Mouse (Mus musculus) MEL (cell line): ENCODE measurements around the gene Fam19a5.

Source experiments
- CTCF ChIP-seq, 3 experiments: IDR thresholded peaks in 2 of 3; conservative IDR thresholded peaks in 1 of 3; 2 replicates each; pipeline ENCODE4 v1.5.1; 2011 to 2012; ENCODE audit warnings: low read length in 3 of 3, low read depth in 2 of 3, mild to moderate bottlenecking in 2 of 3, improper control_type of control experiment in 1 of 3, inconsistent platforms in 1 of 3, mixed read lengths in 1 of 3, moderate library complexity in 1 of 3; ENCODE audit not compliant: control insufficient read depth in 1 of 3, insufficient read depth in 1 of 3, poor library complexity in 1 of 3, severe bottlenecking in 1 of 3
- KAT2A ChIP-seq: conservative IDR thresholded peaks from 2 replicates; pipeline ENCODE4 v1.6.1; 2012; ENCODE audit warnings: low read depth, low read length, improper control_type of control experiment, inconsistent platforms
- MAX ChIP-seq: IDR thresholded peaks from 2 replicates; pipeline ENCODE4 v1.6.1; 2011; ENCODE audit warnings: low read length, improper control_type of control experiment
- POLR2A ChIP-seq, 2 experiments: IDR thresholded peaks; 2 replicates each; pipeline ENCODE4 v1.6.1; 2011 to 2012; ENCODE audit warnings: low read length in 2 of 2, mild to moderate bottlenecking in 2 of 2, control low read depth in 1 of 2, improper control_type of control experiment in 1 of 2, low read depth in 1 of 2, moderate library complexity in 1 of 2; ENCODE audit not compliant: control insufficient read depth in 1 of 2, insufficient read depth in 1 of 2, poor library complexity in 1 of 2
- POLR2AphosphoS2 ChIP-seq: IDR thresholded peaks from 2 replicates; pipeline ENCODE4 v1.6.1; 2011; ENCODE audit warnings: low read length, improper control_type of control experiment
- UBTF ChIP-seq: IDR thresholded peaks from 2 replicates; pipeline ENCODE4 v1.6.1; 2012; ENCODE audit warnings: low read depth, mild to moderate bottlenecking, inconsistent platforms, low read length, improper control_type of control experiment, moderate library complexity, borderline replicate concordance; ENCODE audit not compliant: insufficient read depth
- USF2 ChIP-seq, 2 experiments: IDR thresholded peaks; 2 replicates each; pipeline ENCODE4 v1.6.1; 2011 to 2012; ENCODE audit warnings: improper control_type of control experiment in 2 of 2, low read length in 2 of 2, borderline replicate concordance in 1 of 2, inconsistent platforms in 1 of 2, low read depth in 1 of 2, mild to moderate bottlenecking in 1 of 2; ENCODE audit not compliant: insufficient read depth in 1 of 2

DNA sequence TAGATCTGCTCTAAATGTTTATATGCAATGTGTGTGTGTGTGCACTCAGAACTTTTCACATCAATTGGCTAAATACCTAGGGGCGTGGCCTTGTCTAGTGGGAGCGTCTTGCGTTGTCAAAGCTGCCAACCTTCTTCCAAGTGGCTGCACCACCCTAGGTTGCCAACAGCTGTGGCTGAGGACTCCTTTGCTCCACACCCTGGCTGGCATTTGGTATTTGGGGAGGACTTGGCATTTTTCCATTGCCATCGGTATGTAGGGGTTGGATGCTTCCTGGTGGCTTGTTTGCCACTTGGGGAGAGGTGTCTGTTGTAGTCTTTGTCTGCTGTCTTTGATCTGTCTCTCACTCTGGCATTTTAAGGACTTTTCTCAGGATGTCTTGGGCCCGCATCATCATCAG, 124.0 kb downstream of the Fam19a5 start:
- TF ChIP-seq POLR2A (IDR thresholded peaks at IDR 0.05; ENCODE audit: control insufficient read depth in 1 of 2, insufficient read depth in 1 of 2, low read depth in 1 of 2, low read length in 2 of 2, poor library complexity in 1 of 2): no peak
- TF ChIP-seq MAX: no peak
- no peak for TF ChIP-seq USF2 (IDR thresholded peaks at IDR 0.05; ENCODE audit: borderline replicate concordance in 1 of 2, insufficient read depth in 1 of 2, low read depth in 1 of 2, low read length in 2 of 2)
- no peak for TF ChIP-seq CTCF (IDR thresholded peaks at IDR 0.05 in 2 of 3, conservative IDR thresholded peaks at IDR 0.05 in 1 of 3; ENCODE audit: control insufficient read depth in 1 of 3, insufficient read depth in 1 of 3, low read depth in 2 of 3, low read length in 3 of 3, poor library complexity in 1 of 3, severe bottlenecking in 1 of 3)
- TF ChIP-seq KAT2A: no peak
- TF ChIP-seq UBTF: no peak
- TF ChIP-seq POLR2AphosphoS2: no peak
